Mouse (Mus musculus) stomach, postnatal 0 days (tissue): Measurements from ENCODE around the gene Bmp8a. TPM values are rescaled to one million over a fixed set of nuclear protein-coding genes. Genes with fewer than 3 reads are reported as not detected.

Source experiments
- ATAC-seq: fragments of 200-750 bp; cut with Nextera tagmentation; 2 replicates; pipeline ENCODE4 v1.8.0; 2017; ENCODE audit not compliant: low FRiP score, low TSS enrichment
- DNase-seq: peaks from one replicate; pipeline ENCODE4 v3.0.0-alpha.2; 2016; ENCODE audit warnings: low spot score
- H3K27ac ChIP-seq: fragments of 300-500 bp; sonication (generic); replicated peaks from 2 replicates; pipeline ENCODE4 v1.5.1; 2014; ENCODE audit warnings: mild to moderate bottlenecking, control low read depth
- H3K27me3 ChIP-seq: fragments of 300-500 bp; sonication (generic); 2 replicates; pipeline ENCODE4 v1.6.1; 2014; ENCODE audit warnings: low read length; ENCODE audit not compliant: control insufficient read depth, insufficient read depth
- H3K36me3 ChIP-seq: fragments of 300-500 bp; sonication (generic); 2 replicates; pipeline ENCODE4 v1.6.1; 2014; ENCODE audit warnings: low read length, mixed read lengths; ENCODE audit not compliant: control insufficient read depth, insufficient read depth
- H3K4me1 ChIP-seq: fragments of 300-500 bp; sonication (generic); replicated peaks from 2 replicates; pipeline ENCODE4 v1.6.1; 2014; ENCODE audit warnings: antibody characterized with exemption; ENCODE audit not compliant: control insufficient read depth, insufficient read depth
- H3K4me2 ChIP-seq: fragments of 300-500 bp; sonication (generic); replicated peaks from 2 replicates; pipeline ENCODE4 v1.6.1; 2014; ENCODE audit warnings: low read depth, mild to moderate bottlenecking, control low read depth, moderate library complexity
- H3K4me3 ChIP-seq: fragments of 300-500 bp; sonication (generic); 2 replicates; pipeline ENCODE4 v1.5.1; 2014; ENCODE audit warnings: low read depth, low read length, control low read depth
- H3K9ac ChIP-seq: fragments of 300-500 bp; sonication (generic); 2 replicates; pipeline ENCODE4 v1.6.1; 2014; ENCODE audit warnings: mild to moderate bottlenecking, low read length, control low read depth, mixed read lengths
- H3K9me3 ChIP-seq: fragments of 300-500 bp; sonication (generic); 2 replicates; pipeline ENCODE4 v1.6.1; 2016; ENCODE audit warnings: low read length; ENCODE audit not compliant: control insufficient read depth
- CTCF ChIP-seq: IDR thresholded peaks from 2 replicates; pipeline ENCODE4 v1.5.1; 2016; ENCODE audit warnings: antibody characterized with exemption, low read depth, mild to moderate bottlenecking, moderate library complexity
- EP300 ChIP-seq: optimal IDR thresholded peaks from 2 replicates; pipeline ENCODE3; 2016; ENCODE audit warnings: antibody characterized with exemption
- WGBS: fragments of 180-500 bp; shearing (Covaris S2); extraction: QIAGEN DNeasy Blood & Tissue Kit; methylation state at CpG from one replicate; pipeline ENCODE4 v1.1.7; 2014; 5-methylcytosine and 5-hydroxymethylcytosine counted together
- polyA plus RNA-seq: library from polyadenylated mRNA; unstranded; fragments of >200 nt; fragmentation: Nextera tagmentation; extraction: Ambion mirVana; gene quantifications from 2 replicates; pipeline ENCODE4 v1.2.1, GENCODE M21; 2015

Bmp8a gene
- polyA plus RNA-seq, 1 experiment from 2014 or later, result 0.97 TPM

GRCm38 (mm10) chr4:123376031-123376430, 33.0 kb upstream of the Bmp8a start:
- Histone ChIP-seq H3K36me3 (peaks cover 44% of the 10 kb centered on the region), H3K27me3 (no peaks in the 10 kb centered on the region), H3K27ac (no peak overlapping the region), H3K9ac (no peak overlapping the region), H3K4me2 (no peak overlapping the region), H3K4me1 (no peaks in the 10 kb centered on the region), H3K9me3 (no peaks in the 10 kb centered on the region), H3K4me3 (no peak overlapping the region)
- TF ChIP-seq CTCF (no peak), EP300 (no peak)
- DNase-seq, result no peak
- ATAC-seq, result no peak
- WGBS, result 80% methylated on average over 3 of the region's 3 CpGs

GRCm38 (mm10) chr4:123374316-123375008, 31.4 kb upstream of the Bmp8a start:
- no peak for ATAC-seq
- Histone ChIP-seq H3K4me2 (no peak overlapping the region), H3K36me3 (peaks cover 56% of the 10 kb centered on the region), H3K4me1 (no peaks in the 10 kb centered on the region), H3K27ac (no peak overlapping the region), H3K27me3 (no peaks in the 10 kb centered on the region), H3K4me3 (no peak overlapping the region), H3K9ac (no peak overlapping the region), H3K9me3 (no peaks in the 10 kb centered on the region)
- no peak for DNase-seq
- WGBS, result 90% methylated on average over 12 of the region's 12 CpGs
- no peak for TF ChIP-seq CTCF
- TF ChIP-seq EP300, result no peak

GRCm38 (mm10) chr4:123363555-123363954, 20.5 kb upstream of the Bmp8a start:
- Histone ChIP-seq H3K9ac (no peak overlapping the region), H3K4me3 (no peak overlapping the region), H3K27me3 (no peaks in the 10 kb centered on the region), H3K9me3 (no peaks in the 10 kb centered on the region), H3K4me1 (no peaks in the 10 kb centered on the region), H3K27ac (no peak overlapping the region), H3K36me3 (peaks cover 20% of the 10 kb centered on the region), H3K4me2 (no peak overlapping the region)
- WGBS, result 94% methylated on average over 4 of the region's 4 CpGs
- ATAC-seq (no peak), DNase-seq (no peak)
- no peak for TF ChIP-seq CTCF
- TF ChIP-seq EP300, result no peak

GRCm38 (mm10) chr4:123360771-123361170, 17.7 kb upstream of the Bmp8a start:
- Histone ChIP-seq H3K36me3 (peaks cover 19% of the 10 kb centered on the region), H3K4me2 (no peak overlapping the region), H3K4me1 (no peaks in the 10 kb centered on the region), H3K9me3 (no peaks in the 10 kb centered on the region), H3K4me3 (no peak overlapping the region), H3K27ac (no peak overlapping the region), H3K9ac (no peak overlapping the region), H3K27me3 (no peaks in the 10 kb centered on the region)
- no peak for ATAC-seq
- DNase-seq, result no peak
- WGBS, result 94% methylated on average over 12 of the region's 12 CpGs
- TF ChIP-seq EP300 (no peak), CTCF (no peak)

GRCm38 (mm10) chr4:123358613-123359012, 15.6 kb upstream of the Bmp8a start:
- Histone ChIP-seq H3K36me3 (peaks cover 23% of the 10 kb centered on the region), H3K9me3 (no peaks in the 10 kb centered on the region), H3K4me2 (no peak overlapping the region), H3K27ac (no peak overlapping the region), H3K4me1 (no peaks in the 10 kb centered on the region), H3K4me3 (no peak overlapping the region), H3K9ac (no peak overlapping the region), H3K27me3 (no peaks in the 10 kb centered on the region)
- no peak for DNase-seq
- TF ChIP-seq CTCF (no peak), EP300 (no peak)
- WGBS, result 92% methylated on average over 7 of the region's 7 CpGs
- ATAC-seq, result no peak

GRCm38 (mm10) chr4:123355941-123356340, 12.9 kb upstream of the Bmp8a start:
- Histone ChIP-seq H3K9me3 (no peaks in the 10 kb centered on the region), H3K4me3 (no peak overlapping the region), H3K4me2 (no peak overlapping the region), H3K9ac (no peak overlapping the region), H3K27me3 (no peaks in the 10 kb centered on the region), H3K27ac (no peak overlapping the region), H3K36me3 (peaks cover 34% of the 10 kb centered on the region), H3K4me1 (no peaks in the 10 kb centered on the region)
- TF ChIP-seq EP300, result no peak
- TF ChIP-seq CTCF, result no peak
- ATAC-seq, result no peak
- WGBS, result 83% methylated on average over 8 of the region's 8 CpGs
- no peak for DNase-seq
